Mouse (Mus musculus): ENCODE measurements at regions not wholly inside any gene's neighbourhood (a gene's known extent, or its start where the extent isn't known, plus 50 kb on each side); places are given as distances from the start of the nearest gene placed in this dataset.

DNA sequence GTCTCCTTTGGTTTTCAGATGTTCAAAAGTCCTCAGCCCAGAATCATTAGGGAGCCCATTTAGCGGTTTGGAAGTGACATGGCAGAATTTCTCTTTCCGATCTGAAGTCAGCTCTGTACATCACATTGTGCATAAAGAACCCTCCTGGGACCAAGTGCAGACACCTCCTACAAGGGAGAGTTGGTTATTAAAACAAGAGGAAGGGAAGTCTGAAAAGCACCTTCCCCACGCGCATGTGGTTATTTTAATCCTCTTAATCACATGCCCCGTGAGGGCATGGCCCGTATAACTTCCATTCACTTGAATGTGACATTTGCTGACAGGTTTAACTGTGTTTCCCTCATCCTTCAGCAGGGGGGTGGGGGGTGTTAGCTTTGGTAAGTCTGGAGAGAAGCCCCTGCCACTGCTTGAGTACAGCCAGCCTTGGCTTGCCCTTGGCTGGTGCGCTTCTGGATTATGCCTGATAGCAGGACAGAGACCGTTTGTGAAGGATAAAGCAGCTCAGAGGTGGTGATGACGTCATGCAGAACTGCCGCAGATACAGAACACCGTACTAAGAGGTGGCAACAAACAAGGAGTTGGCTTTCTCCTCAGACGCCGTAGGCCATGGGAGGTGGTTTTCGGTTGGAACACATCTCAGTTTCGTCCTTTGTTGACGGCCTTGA is 51.5 kb upstream of the Pcdh8 start:
- H3K9ac ChIP-seq (replicated peaks; ENCODE audit: low read depth, low read length): no peak overlapping the region
- TF ChIP-seq EP300 (IDR thresholded peaks at IDR 0.05; ENCODE audit: low read depth): no peak
- TF ChIP-seq CTCF (IDR thresholded peaks at IDR 0.05; ENCODE audit: low read depth): no peak
- 25% methylated on average over 16 of the region's 16 CpGs for WGBS
- DNase-seq (ENCODE audit: low spot score) (peak; percentile 7), ATAC-seq (ENCODE audit: insufficient read depth, low read depth) (peak; percentile 47)
- H3K9me3 ChIP-seq (replicated peaks; ENCODE audit: control insufficient read depth, low read length): no peaks in the 10 kb centered on the region
- H3K36me3 ChIP-seq (replicated peaks; ENCODE audit: control insufficient read depth, insufficient read depth, low read length): no peaks in the 10 kb centered on the region
- H3K4me1 ChIP-seq (ENCODE audit: control insufficient read depth, insufficient read depth): peaks cover 5% of the 10 kb centered on the region
- H3K27me3 ChIP-seq (ENCODE audit: control insufficient read depth, insufficient read depth, low read length): no peaks in the 10 kb centered on the region
- H3K4me3 ChIP-seq (ENCODE audit: low read depth, low read length): no peak overlapping the region
- peak overlapping the region; percentile 41 for H3K4me2 ChIP-seq (ENCODE audit: low read depth, low read length)
- no peak overlapping the region for H3K27ac ChIP-seq (ENCODE audit: low read depth)

DNA sequence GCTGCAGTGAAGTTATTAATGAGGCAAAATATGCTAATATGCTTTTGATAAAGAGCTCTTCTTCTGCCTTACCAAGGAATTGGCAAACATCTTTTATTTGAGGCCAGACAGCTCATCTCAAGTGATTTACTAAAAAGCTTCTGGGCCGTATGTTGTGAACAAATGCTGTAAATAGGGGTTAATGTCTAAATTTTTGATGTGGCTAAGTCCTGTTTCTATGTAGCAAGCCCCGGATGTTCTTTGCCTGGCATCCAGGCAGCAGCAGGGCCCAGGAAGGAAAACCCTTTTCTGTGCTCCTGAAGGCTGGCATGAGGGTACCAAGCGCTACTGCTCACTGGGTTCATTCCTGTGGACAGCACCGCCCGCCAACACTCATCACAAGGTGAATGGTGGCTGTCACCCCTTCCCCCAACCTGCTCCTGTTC is 50.9 kb upstream of the Pcdh8 start:
- H3K27me3 ChIP-seq (ENCODE audit: control insufficient read depth, insufficient read depth, low read length): no peaks in the 10 kb centered on the region
- no peak overlapping the region for H3K9ac ChIP-seq (replicated peaks; ENCODE audit: low read depth, low read length)
- H3K36me3 ChIP-seq (replicated peaks; ENCODE audit: control insufficient read depth, insufficient read depth, low read length): no peaks in the 10 kb centered on the region
- H3K27ac ChIP-seq (ENCODE audit: low read depth): no peak overlapping the region
- no peak overlapping the region for H3K4me3 ChIP-seq (ENCODE audit: low read depth, low read length)
- H3K9me3 ChIP-seq (replicated peaks; ENCODE audit: control insufficient read depth, low read length): no peaks in the 10 kb centered on the region
- no peak overlapping the region for H3K4me2 ChIP-seq (ENCODE audit: low read depth, low read length)
- 70% methylated on average over 5 of the region's 5 CpGs for WGBS
- ATAC-seq (ENCODE audit: insufficient read depth, low read depth) (no peak), DNase-seq (ENCODE audit: low spot score) (no peak)
- no peak for TF ChIP-seq CTCF (IDR thresholded peaks at IDR 0.05; ENCODE audit: low read depth)
- TF ChIP-seq EP300 (IDR thresholded peaks at IDR 0.05; ENCODE audit: low read depth): no peak
- peaks cover 5% of the 10 kb centered on the region for H3K4me1 ChIP-seq (ENCODE audit: control insufficient read depth, insufficient read depth)

GRCm38 (mm10) chr14:79821352-79822010 is 50.4 kb upstream of the Pcdh8 start:
- H3K9ac ChIP-seq (replicated peaks; ENCODE audit: low read depth, low read length): no peak overlapping the region

More at GRCm38 (mm10) chr14:79821352-79822010, 50.4 kb upstream of the Pcdh8 start:
- H3K4me3 ChIP-seq (ENCODE audit: low read depth, low read length): no peak overlapping the region
- H3K27ac ChIP-seq (ENCODE audit: low read depth): no peak overlapping the region
- ATAC-seq (ENCODE audit: insufficient read depth, low read depth): no peak
- H3K36me3 ChIP-seq (replicated peaks; ENCODE audit: control insufficient read depth, insufficient read depth, low read length): no peaks in the 10 kb centered on the region
- DNase-seq (ENCODE audit: low spot score): no peak
- no peaks in the 10 kb centered on the region for H3K9me3 ChIP-seq (replicated peaks; ENCODE audit: control insufficient read depth, low read length)
- WGBS: 78% methylated on average over 5 of the region's 5 CpGs
- TF ChIP-seq CTCF (IDR thresholded peaks at IDR 0.05; ENCODE audit: low read depth): no peak
- H3K27me3 ChIP-seq (ENCODE audit: control insufficient read depth, insufficient read depth, low read length): no peaks in the 10 kb centered on the region
- peaks cover 5% of the 10 kb centered on the region for H3K4me1 ChIP-seq (ENCODE audit: control insufficient read depth, insufficient read depth)
- no peak overlapping the region for H3K4me2 ChIP-seq (ENCODE audit: low read depth, low read length)

Data from heart, postnatal 0 days (tissue).